In genomic region chr4:137497892-137498722, GRCm38 (mm10) we compare ENCODE assay signal across 8 mouse cellular contexts. TPM values are rescaled to one million over a fixed set of nuclear protein-coding genes. Genes with fewer than 3 reads are reported as not detected.
DNase-seq lines count a peak whose midpoint lies in the region; ATAC-seq and TF ChIP-seq lines count a peak whose summit lies in the region.

No protein-coding gene starts in this region.

- peak overlapping the region; percentile 15; the same call in 1 of the 2 replicates for H3K9ac ChIP-seq in embryonic facial prominence, embryonic 14.5 days (ENCODE audit: low read depth, low read length)
- H3K9ac ChIP-seq in limb, embryonic 13.5 days, result peak overlapping the region; percentile 43

- peak; percentile 23; the same call in 1 of the 2 replicates for ATAC-seq in embryonic facial prominence, embryonic 14.5 days (ENCODE audit: low read depth)
- ATAC-seq in limb, embryonic 13.5 days (ENCODE audit: low FRiP score, low read depth), result no peak

- WGBS in embryonic facial prominence, embryonic 14.5 days, result 40% methylated on average over 9 of the region's 9 CpGs
- 61% methylated on average over 9 of the region's 9 CpGs for WGBS in hindbrain, embryonic 10.5 days
- WGBS in limb, embryonic 13.5 days, result 29% methylated on average over 9 of the region's 9 CpGs

- H3K27me3 ChIP-seq in embryonic facial prominence, embryonic 14.5 days (replicated peaks; ENCODE audit: control insufficient read depth, insufficient read depth, low read length), result no peaks in the 10 kb centered on the region
- H3K27me3 ChIP-seq in hindbrain, embryonic 10.5 days (ENCODE audit: insufficient read depth, poor library complexity, severe bottlenecking), result no peaks in the 10 kb centered on the region
- no peaks in the 10 kb centered on the region for H3K27me3 ChIP-seq in limb, embryonic 13.5 days

- TF ChIP-seq CTCF in layer of hippocampus, adult 2 months (conservative IDR thresholded peaks at IDR 0.05), result no peak

- H3K4me3 ChIP-seq in layer of hippocampus, adult 2 months, result no peak overlapping the region
- no peak overlapping the region for H3K4me3 ChIP-seq in embryonic facial prominence, embryonic 14.5 days (ENCODE audit: low read depth, low read length)
- peak overlapping the region; percentile 3; the same call in 1 of the 2 replicates for H3K4me3 ChIP-seq in hindbrain, embryonic 10.5 days
- no peak overlapping the region for H3K4me3 ChIP-seq in limb, embryonic 13.5 days

- no peak for DNase-seq in layer of hippocampus, adult 2 months (ENCODE audit: low spot score in 2 of 2)
- no peak for DNase-seq in layer of hippocampus, postnatal 10 days (ENCODE audit: low spot score in 2 of 2)
- DNase-seq in embryonic facial prominence, embryonic 14.5 days (ENCODE audit: low spot score), result peak; percentile 73
- peak; percentile 30 for DNase-seq in hindbrain, embryonic 10.5 days (ENCODE audit: low spot score)
- no peak for DNase-seq in Muller cell, postnatal 12 days (ENCODE audit: inconsistent ontology term)
- no peak for DNase-seq in thymus, postnatal 25 days
- DNase-seq in left cerebral cortex, adult 18-20 months (ENCODE audit: low spot score in 2 of 2), result no peak

- H3K27ac ChIP-seq in layer of hippocampus, adult 2 months, result peak overlapping the region; percentile 69
- peak overlapping the region; percentile 74 for H3K27ac ChIP-seq in embryonic facial prominence, embryonic 14.5 days (replicated peaks; ENCODE audit: low read depth, low read length)
- peak overlapping the region; percentile 68 for H3K27ac ChIP-seq in hindbrain, embryonic 10.5 days
- peak overlapping the region; percentile 87 for H3K27ac ChIP-seq in limb, embryonic 13.5 days

- H3K4me2 ChIP-seq in embryonic facial prominence, embryonic 14.5 days (ENCODE audit: low read depth, low read length), result no peak overlapping the region
- peak overlapping the region; percentile 21 for H3K4me2 ChIP-seq in limb, embryonic 13.5 days (replicated peaks)

- H3K36me3 ChIP-seq in embryonic facial prominence, embryonic 14.5 days (ENCODE audit: control insufficient read depth, insufficient read depth, low read length), result peaks cover 18% of the 10 kb centered on the region
- H3K36me3 ChIP-seq in hindbrain, embryonic 10.5 days, result peaks cover 22% of the 10 kb centered on the region
- H3K36me3 ChIP-seq in limb, embryonic 13.5 days, result peaks cover 23% of the 10 kb centered on the region

- no peaks in the 10 kb centered on the region for H3K9me3 ChIP-seq in embryonic facial prominence, embryonic 14.5 days (ENCODE audit: control insufficient read depth, low read length)
- H3K9me3 ChIP-seq in hindbrain, embryonic 10.5 days, result no peaks in the 10 kb centered on the region
- H3K9me3 ChIP-seq in limb, embryonic 13.5 days, result no peaks in the 10 kb centered on the region

- peaks cover 30% of the 10 kb centered on the region for H3K4me1 ChIP-seq in embryonic facial prominence, embryonic 14.5 days (ENCODE audit: control insufficient read depth, insufficient read depth, low read length)
- peaks cover 64% of the 10 kb centered on the region for H3K4me1 ChIP-seq in hindbrain, embryonic 10.5 days (replicated peaks)
- peaks cover 63% of the 10 kb centered on the region for H3K4me1 ChIP-seq in limb, embryonic 13.5 days

RNA-seq across cellular contexts. Expression of gene Hspg2, which starts 29.5 kb away (rescaled TPM):
- total RNA-seq in layer of hippocampus, adult 2 months (2021), result 1 to 10 TPM; 4.0 to 5.2 TPM
- 10 to 100 TPM; 13.7 to 14.8 TPM for total RNA-seq in layer of hippocampus, postnatal 10 days (2021)
- 64.8 and 67.2 TPM in 2 replicates for polyA plus RNA-seq in embryonic facial prominence, embryonic 14.5 days (2014; fragmentation: Nextera tagmentation; extraction: Ambion mirVana)
- polyA plus RNA-seq in hindbrain, embryonic 10.5 days (2016; fragmentation: Nextera tagmentation; extraction: Ambion mirVana), result 15.2 and 18.2 TPM in 2 replicates
- polyA plus RNA-seq in limb, embryonic 13.5 days (2015; fragmentation: Nextera tagmentation; extraction: Ambion mirVana), result 29.4 and 29.6 TPM in 2 replicates
- 1 to 10 TPM; 4.3 to 5.0 TPM for total RNA-seq in left cerebral cortex, adult 18-20 months (2021)

RNA-seq across cellular contexts. Expression of gene 1700013G24Rik, which starts 45.0 kb away (rescaled TPM):
- not detected for total RNA-seq in layer of hippocampus, adult 2 months (2021)
- not detected for total RNA-seq in layer of hippocampus, postnatal 10 days (2021)
- 0.17 and 0.46 TPM in 2 replicates for polyA plus RNA-seq in embryonic facial prominence, embryonic 14.5 days (2014; fragmentation: Nextera tagmentation; extraction: Ambion mirVana)
- polyA plus RNA-seq in hindbrain, embryonic 10.5 days (2016; fragmentation: Nextera tagmentation; extraction: Ambion mirVana), result not detected in 2 replicates
- 0.18 TPM in 1 of 2 replicates, not detected in the other for polyA plus RNA-seq in limb, embryonic 13.5 days (2015; fragmentation: Nextera tagmentation; extraction: Ambion mirVana)
- not detected for total RNA-seq in left cerebral cortex, adult 18-20 months (2021)

Comparison
In these comparisons a context has a peak if more than half of its experiments do, and no peak if none do; other contexts are left out.
1. DNase-seq: peak in embryonic facial prominence, embryonic 14.5 days (single experiment) and hindbrain, embryonic 10.5 days (single experiment); none in layer of hippocampus, adult 2 months (0 of 2), layer of hippocampus, postnatal 10 days (0 of 2), Muller cell, postnatal 12 days (single experiment), thymus, postnatal 25 days (single experiment) and left cerebral cortex, adult 18-20 months (0 of 2).
2. Peak in every context shown above with its lines, with median percentiles within 50 percentile points of each other: H3K27ac ChIP-seq.